Mouse (Mus musculus): ENCODE results near the gene Gorab. TPM values are rescaled to one million over a fixed set of nuclear protein-coding genes. Genes with fewer than 3 reads are reported as not detected.

Gene Gorab
- polyA plus RNA-seq, 1 experiment from 2014 or later: 25.2 TPM

GRCm38 (mm10) chr1:163386196-163386595, 17.3 kb downstream of the Gorab start:
- 89% methylated on average over 9 of the region's 9 CpGs for WGBS
- ATAC-seq: no peak

GRCm38 (mm10) chr1:163383442-163384027, 19.9 kb downstream of the Gorab start:
- Histone ChIP-seq H3K36me3 (ENCODE audit: control insufficient read depth, insufficient read depth) (peaks cover 10% of the 10 kb centered on the region), H3K9me3 (ENCODE audit: control insufficient read depth, low read length) (no peaks in the 10 kb centered on the region), H3K27ac (ENCODE audit: low read length) (no peak overlapping the region), H3K4me3 (replicated peaks; ENCODE audit: low read length) (no peak overlapping the region), H3K4me2 (ENCODE audit: low read length) (no peak overlapping the region), H3K4me1 (replicated peaks; ENCODE audit: control insufficient read depth, insufficient read depth, low read length) (no peaks in the 10 kb centered on the region), H3K27me3 (replicated peaks; ENCODE audit: control insufficient read depth, insufficient read depth, low read length) (no peaks in the 10 kb centered on the region), H3K9ac (replicated peaks; ENCODE audit: low read depth, low read length) (no peak overlapping the region)
- 86% methylated on average over 5 of the region's 5 CpGs for WGBS
- ATAC-seq: no peak

More at GRCm38 (mm10) chr1:163386196-163386595, 17.3 kb downstream of the Gorab start:
- Histone ChIP-seq H3K9me3 (ENCODE audit: control insufficient read depth, low read length) (no peaks in the 10 kb centered on the region), H3K4me2 (ENCODE audit: low read length) (no peak overlapping the region), H3K4me1 (replicated peaks; ENCODE audit: control insufficient read depth, insufficient read depth, low read length) (no peaks in the 10 kb centered on the region), H3K27ac (ENCODE audit: low read length) (no peak overlapping the region), H3K36me3 (ENCODE audit: control insufficient read depth, insufficient read depth) (peaks cover 10% of the 10 kb centered on the region), H3K9ac (replicated peaks; ENCODE audit: low read depth, low read length) (no peak overlapping the region), H3K27me3 (replicated peaks; ENCODE audit: control insufficient read depth, insufficient read depth, low read length) (no peaks in the 10 kb centered on the region), H3K4me3 (replicated peaks; ENCODE audit: low read length) (no peak overlapping the region)

- H3K36me3 ChIP-seq (ENCODE audit: control insufficient read depth, insufficient read depth): peaks cover 10% of the 10 kb centered on the region
- H3K27ac ChIP-seq (ENCODE audit: low read length): no peak overlapping the region
- H3K9me3 ChIP-seq (ENCODE audit: control insufficient read depth, low read length): no peaks in the 10 kb centered on the region
- ATAC-seq: no peak
- H3K4me2 ChIP-seq (ENCODE audit: low read length): no peak overlapping the region
- H3K9ac ChIP-seq (replicated peaks; ENCODE audit: low read depth, low read length): no peak overlapping the region
- 92% methylated on average over 10 of the region's 10 CpGs for WGBS
- H3K27me3 ChIP-seq (replicated peaks; ENCODE audit: control insufficient read depth, insufficient read depth, low read length): no peaks in the 10 kb centered on the region
- no peaks in the 10 kb centered on the region for H3K4me1 ChIP-seq (replicated peaks; ENCODE audit: control insufficient read depth, insufficient read depth, low read length)
- no peak overlapping the region for H3K4me3 ChIP-seq (replicated peaks; ENCODE audit: low read length)
Measured at GRCm38 (mm10) chr1:163382048-163382719, 21.3 kb downstream of the Gorab start.

GRCm38 (mm10) chr1:163380591-163380990, 22.9 kb downstream of the Gorab start:
- Histone ChIP-seq H3K36me3 (ENCODE audit: control insufficient read depth, insufficient read depth) (peaks cover 4% of the 10 kb centered on the region), H3K27ac (ENCODE audit: low read length) (no peak overlapping the region), H3K4me2 (ENCODE audit: low read length) (no peak overlapping the region), H3K4me1 (replicated peaks; ENCODE audit: control insufficient read depth, insufficient read depth, low read length) (no peaks in the 10 kb centered on the region), H3K9ac (replicated peaks; ENCODE audit: low read depth, low read length) (no peak overlapping the region), H3K4me3 (replicated peaks; ENCODE audit: low read length) (no peak overlapping the region), H3K27me3 (replicated peaks; ENCODE audit: control insufficient read depth, insufficient read depth, low read length) (no peaks in the 10 kb centered on the region), H3K9me3 (ENCODE audit: control insufficient read depth, low read length) (no peaks in the 10 kb centered on the region)
- ATAC-seq: no peak
- 76% methylated on average over 1 of the region's 1 CpGs for WGBS

GRCm38 (mm10) chr1:163380072-163380471, 23.4 kb downstream of the Gorab start:
- Histone ChIP-seq H3K4me1 (replicated peaks; ENCODE audit: control insufficient read depth, insufficient read depth, low read length) (no peaks in the 10 kb centered on the region), H3K9me3 (ENCODE audit: control insufficient read depth, low read length) (no peaks in the 10 kb centered on the region), H3K27me3 (replicated peaks; ENCODE audit: control insufficient read depth, insufficient read depth, low read length) (no peaks in the 10 kb centered on the region), H3K36me3 (ENCODE audit: control insufficient read depth, insufficient read depth) (no peaks in the 10 kb centered on the region), H3K4me3 (replicated peaks; ENCODE audit: low read length) (no peak overlapping the region), H3K4me2 (ENCODE audit: low read length) (no peak overlapping the region), H3K27ac (ENCODE audit: low read length) (no peak overlapping the region), H3K9ac (replicated peaks; ENCODE audit: low read depth, low read length) (no peak overlapping the region)
- ATAC-seq: no peak
- 7% methylated on average over 4 of the region's 4 CpGs for WGBS

GRCm38 (mm10) chr1:163377924-163378323, 25.5 kb downstream of the Gorab start:
- Histone ChIP-seq H3K27ac (ENCODE audit: low read length) (no peak overlapping the region), H3K4me2 (ENCODE audit: low read length) (no peak overlapping the region), H3K9ac (replicated peaks; ENCODE audit: low read depth, low read length) (no peak overlapping the region), H3K9me3 (ENCODE audit: control insufficient read depth, low read length) (no peaks in the 10 kb centered on the region), H3K4me3 (replicated peaks; ENCODE audit: low read length) (no peak overlapping the region), H3K4me1 (replicated peaks; ENCODE audit: control insufficient read depth, insufficient read depth, low read length) (no peaks in the 10 kb centered on the region), H3K27me3 (replicated peaks; ENCODE audit: control insufficient read depth, insufficient read depth, low read length) (no peaks in the 10 kb centered on the region), H3K36me3 (ENCODE audit: control insufficient read depth, insufficient read depth) (no peaks in the 10 kb centered on the region)
- 52% methylated on average over 6 of the region's 6 CpGs for WGBS
- ATAC-seq: no peak

GRCm38 (mm10) chr1:163376818-163377581, 26.5 kb downstream of the Gorab start:
- H3K4me3 ChIP-seq (replicated peaks; ENCODE audit: low read length): no peak overlapping the region
- ATAC-seq: no peak
- no peaks in the 10 kb centered on the region for H3K36me3 ChIP-seq (ENCODE audit: control insufficient read depth, insufficient read depth)
- H3K9me3 ChIP-seq (ENCODE audit: control insufficient read depth, low read length): no peaks in the 10 kb centered on the region
- no peaks in the 10 kb centered on the region for H3K4me1 ChIP-seq (replicated peaks; ENCODE audit: control insufficient read depth, insufficient read depth, low read length)
- H3K27ac ChIP-seq (ENCODE audit: low read length): no peak overlapping the region
- no peak overlapping the region for H3K4me2 ChIP-seq (ENCODE audit: low read length)
- no peaks in the 10 kb centered on the region for H3K27me3 ChIP-seq (replicated peaks; ENCODE audit: control insufficient read depth, insufficient read depth, low read length)
- no peak overlapping the region for H3K9ac ChIP-seq (replicated peaks; ENCODE audit: low read depth, low read length)
- 80% methylated on average over 6 of the region's 6 CpGs for WGBS

- Histone ChIP-seq H3K27me3 (replicated peaks; ENCODE audit: control insufficient read depth, insufficient read depth, low read length) (no peaks in the 10 kb centered on the region), H3K4me2 (ENCODE audit: low read length) (no peak overlapping the region), H3K4me3 (replicated peaks; ENCODE audit: low read length) (no peak overlapping the region), H3K9ac (replicated peaks; ENCODE audit: low read depth, low read length) (no peak overlapping the region), H3K9me3 (ENCODE audit: control insufficient read depth, low read length) (no peaks in the 10 kb centered on the region), H3K4me1 (replicated peaks; ENCODE audit: control insufficient read depth, insufficient read depth, low read length) (no peaks in the 10 kb centered on the region), H3K36me3 (ENCODE audit: control insufficient read depth, insufficient read depth) (no peaks in the 10 kb centered on the region), H3K27ac (ENCODE audit: low read length) (no peak overlapping the region)
- WGBS: 79% methylated on average over 5 of the region's 5 CpGs
- no peak for ATAC-seq
Measured at GRCm38 (mm10) chr1:163374455-163374854, 29.0 kb downstream of the Gorab start.

GRCm38 (mm10) chr1:163362202-163362601, 41.3 kb downstream of the Gorab start:
- no peaks in the 10 kb centered on the region for H3K9me3 ChIP-seq (ENCODE audit: control insufficient read depth, low read length)
- H3K9ac ChIP-seq (replicated peaks; ENCODE audit: low read depth, low read length): no peak overlapping the region
- H3K4me2 ChIP-seq (ENCODE audit: low read length): no peak overlapping the region
- 68% methylated on average over 8 of the region's 8 CpGs for whole genome bisulfite sequencing
- no peaks in the 10 kb centered on the region for H3K4me1 ChIP-seq (replicated peaks; ENCODE audit: control insufficient read depth, insufficient read depth, low read length)
- H3K27me3 ChIP-seq (replicated peaks; ENCODE audit: control insufficient read depth, insufficient read depth, low read length): no peaks in the 10 kb centered on the region
- H3K36me3 ChIP-seq (ENCODE audit: control insufficient read depth, insufficient read depth): no peaks in the 10 kb centered on the region
- no peak overlapping the region for H3K4me3 ChIP-seq (replicated peaks; ENCODE audit: low read length)
- H3K27ac ChIP-seq (ENCODE audit: low read length): no peak overlapping the region
- no peak for ATAC-seq
